Mouse (Mus musculus) midbrain, embryonic 16.5 days (tissue): Measurements from ENCODE around the gene Slc8b1. TPM values are rescaled to one million over a fixed set of nuclear protein-coding genes. Genes with fewer than 3 reads are reported as not detected.

Source experiments
- ATAC-seq: fragments of 200-750 bp; cut with Nextera tagmentation; 2 replicates; pipeline ENCODE4 v1.8.0; 2017; ENCODE audit warnings: moderate TSS enrichment
- H3K27ac ChIP-seq: fragments of 300-500 bp; sonication (generic); 2 replicates; pipeline ENCODE4 v1.5.1; 2014; ENCODE audit warnings: mild to moderate bottlenecking, low read length, mixed read lengths
- H3K27me3 ChIP-seq: fragments of 300-500 bp; sonication (generic); 2 replicates; pipeline ENCODE4 v1.6.1; 2014; ENCODE audit warnings: low read depth, low read length, mixed read lengths; ENCODE audit not compliant: control insufficient read depth, insufficient read depth
- H3K36me3 ChIP-seq: fragments of 300-500 bp; sonication (generic); 2 replicates; pipeline ENCODE4 v1.6.1; 2014; ENCODE audit warnings: mild to moderate bottlenecking, low read length, moderate library complexity, mixed read lengths; ENCODE audit not compliant: control insufficient read depth, insufficient read depth
- H3K4me1 ChIP-seq: fragments of 300-500 bp; sonication (generic); 2 replicates; pipeline ENCODE4 v1.6.1; 2014; ENCODE audit warnings: mild to moderate bottlenecking, low read length, mixed read lengths; ENCODE audit not compliant: control insufficient read depth, insufficient read depth
- H3K4me2 ChIP-seq: fragments of 300-500 bp; sonication (generic); 2 replicates; pipeline ENCODE4 v1.6.1; 2014; ENCODE audit warnings: mild to moderate bottlenecking, low read length, mixed read lengths
- H3K4me3 ChIP-seq: fragments of 300-500 bp; sonication (generic); 2 replicates; pipeline ENCODE4 v1.5.1; 2014; ENCODE audit warnings: low read depth, mild to moderate bottlenecking, low read length, moderate library complexity, mixed read lengths
- H3K9ac ChIP-seq: fragments of 300-500 bp; sonication (generic); 2 replicates; pipeline ENCODE4 v1.6.1; 2014; ENCODE audit warnings: low read depth, low read length, mixed read lengths
- H3K9me3 ChIP-seq: fragments of 300-500 bp; sonication (generic); replicated peaks from 2 replicates; pipeline ENCODE4 v1.6.1; 2014; ENCODE audit warnings: mild to moderate bottlenecking, low read length, mixed read lengths; ENCODE audit not compliant: control insufficient read depth, poor library complexity, severe bottlenecking
- WGBS: fragments of 180-500 bp; shearing (Covaris S2); extraction: QIAGEN DNeasy Blood & Tissue Kit; methylation state at CpG from one replicate; pipeline ENCODE4 v1.1.7; 2014; 5-methylcytosine and 5-hydroxymethylcytosine counted together
- polyA plus RNA-seq: library from polyadenylated mRNA; unstranded; fragments of >200 nt; fragmentation: Nextera tagmentation; extraction: Ambion mirVana; gene quantifications from 2 replicates; pipeline ENCODE4 v1.2.1, GENCODE M21; 2015

Gene Slc8b1
- polyA plus RNA-seq, 1 experiment from 2014 or later: 2.0 TPM

DNA sequence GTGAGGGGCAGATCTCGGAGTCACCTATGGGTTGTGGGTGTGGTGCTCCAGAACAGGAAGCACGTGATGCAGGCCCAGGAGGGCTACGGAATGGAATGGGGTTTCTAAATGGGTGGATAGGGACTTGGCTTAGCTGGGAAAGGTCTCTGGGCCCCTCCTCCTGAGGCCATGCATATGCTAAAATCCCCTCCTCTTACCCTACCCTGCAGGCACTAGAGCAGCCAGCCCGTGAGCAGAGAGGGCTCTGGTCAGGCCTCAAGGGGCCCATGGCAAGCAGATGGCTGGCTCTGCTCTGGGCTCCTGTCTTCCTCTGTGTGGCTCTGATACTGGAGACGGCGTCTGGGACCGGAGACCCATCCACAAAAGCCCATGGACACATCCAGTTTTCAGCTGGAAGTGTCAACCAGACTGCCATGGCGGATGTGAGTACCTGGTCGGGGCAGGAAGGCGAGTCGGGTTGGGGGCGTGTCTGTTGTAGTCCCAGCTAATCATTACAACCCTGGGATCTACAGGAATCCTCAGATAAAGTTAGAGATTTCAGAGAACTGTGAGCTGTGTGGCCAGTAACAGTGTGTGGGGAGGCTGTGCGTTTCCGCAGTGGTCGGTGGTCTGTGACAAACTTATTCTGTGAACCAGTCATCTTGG lies 2.1 kb downstream of the Slc8b1 start:
- 0 out of 2 replicates have a peak, but pooled peaks cover 3% of the 10 kb centered on the region for H3K27me3 ChIP-seq
- no peak for ATAC-seq
- H3K4me1 ChIP-seq: peaks cover 5% of the 10 kb centered on the region
- no peak overlapping the region for H3K9ac ChIP-seq
- 34% methylated on average over 15 of the region's 15 CpGs for WGBS
- no peak overlapping the region for H3K27ac ChIP-seq
- H3K4me3 ChIP-seq: no peak overlapping the region
- no peaks in the 10 kb centered on the region for H3K36me3 ChIP-seq
- H3K4me2 ChIP-seq: no peak overlapping the region
- peaks cover 2% of the 10 kb centered on the region for H3K9me3 ChIP-seq

GRCm38 (mm10) chr5:120514031-120514677 lies 3.2 kb downstream of the Slc8b1 start:
- H3K27ac ChIP-seq: no peak overlapping the region
- 0 out of 2 replicates have a peak, but pooled peaks cover 3% of the 10 kb centered on the region for H3K27me3 ChIP-seq
- H3K4me1 ChIP-seq: peaks cover 5% of the 10 kb centered on the region
- H3K9ac ChIP-seq: no peak overlapping the region
- no peak for ATAC-seq
- no peak overlapping the region for H3K4me3 ChIP-seq
- no peaks in the 10 kb centered on the region for H3K36me3 ChIP-seq
- no peak overlapping the region for H3K4me2 ChIP-seq
- WGBS: 92% methylated on average over 9 of the region's 9 CpGs
- peaks cover 2% of the 10 kb centered on the region for H3K9me3 ChIP-seq

DNA sequence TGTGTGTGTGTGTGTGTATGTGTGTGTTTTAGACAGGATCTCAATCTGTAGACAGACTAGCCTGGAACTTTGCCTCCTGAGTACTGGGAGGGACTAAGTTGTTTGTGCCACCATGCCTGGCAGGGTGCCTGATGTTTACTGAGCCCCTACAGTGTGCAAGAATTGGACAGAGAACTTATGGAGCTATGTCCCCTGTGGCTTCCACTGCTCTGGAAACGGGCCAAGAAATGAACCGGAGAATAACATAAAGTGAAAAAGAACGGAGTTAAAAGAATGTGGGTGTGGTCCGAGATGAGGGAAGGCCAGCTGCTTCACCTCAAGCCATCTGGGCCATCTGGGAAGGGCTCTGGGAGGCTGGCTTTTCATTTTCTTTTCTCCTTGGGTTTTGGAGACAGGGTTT lies 3.8 kb downstream of the Slc8b1 start:
- Histone ChIP-seq H3K9me3 (no peaks in the 10 kb centered on the region), H3K4me3 (no peak overlapping the region), H3K4me1 (peaks cover 5% of the 10 kb centered on the region), H3K27me3 (0 out of 2 replicates have a peak, but pooled peaks cover 3% of the 10 kb centered on the region), H3K4me2 (no peak overlapping the region), H3K9ac (no peak overlapping the region), H3K36me3 (no peaks in the 10 kb centered on the region), H3K27ac (no peak overlapping the region)
- ATAC-seq: no peak
- 26% methylated on average over 4 of the region's 4 CpGs for WGBS

DNA sequence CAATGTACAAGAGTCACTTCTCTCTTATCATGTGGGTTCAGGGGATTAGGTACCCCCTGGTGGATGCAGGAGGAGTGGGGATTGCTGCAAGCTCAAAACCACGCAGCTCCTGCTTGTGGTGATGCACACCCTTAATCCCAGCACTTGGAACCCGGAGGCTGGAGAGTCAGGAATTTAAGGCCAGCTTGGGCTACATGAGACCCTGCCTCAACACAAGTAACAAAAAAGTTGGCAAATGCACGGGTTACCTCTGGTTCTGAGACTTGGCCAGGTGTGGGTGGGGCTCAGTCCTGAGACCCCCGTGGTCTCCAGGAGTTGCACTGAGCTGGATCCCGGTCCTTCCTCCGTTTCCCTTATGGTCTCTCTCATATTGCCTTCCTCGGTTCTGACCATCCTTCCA lies 4.5 kb downstream of the Slc8b1 start:
- H3K9me3 ChIP-seq: no peaks in the 10 kb centered on the region
- no peak overlapping the region for H3K4me3 ChIP-seq
- H3K27me3 ChIP-seq: 0 out of 2 replicates have a peak, but pooled peaks cover 3% of the 10 kb centered on the region
- 71% methylated on average over 7 of the region's 7 CpGs for WGBS
- H3K36me3 ChIP-seq: no peaks in the 10 kb centered on the region
- H3K4me1 ChIP-seq: peaks cover 5% of the 10 kb centered on the region
- H3K9ac ChIP-seq: no peak overlapping the region
- H3K27ac ChIP-seq: no peak overlapping the region
- ATAC-seq: no peak
- no peak overlapping the region for H3K4me2 ChIP-seq

DNA sequence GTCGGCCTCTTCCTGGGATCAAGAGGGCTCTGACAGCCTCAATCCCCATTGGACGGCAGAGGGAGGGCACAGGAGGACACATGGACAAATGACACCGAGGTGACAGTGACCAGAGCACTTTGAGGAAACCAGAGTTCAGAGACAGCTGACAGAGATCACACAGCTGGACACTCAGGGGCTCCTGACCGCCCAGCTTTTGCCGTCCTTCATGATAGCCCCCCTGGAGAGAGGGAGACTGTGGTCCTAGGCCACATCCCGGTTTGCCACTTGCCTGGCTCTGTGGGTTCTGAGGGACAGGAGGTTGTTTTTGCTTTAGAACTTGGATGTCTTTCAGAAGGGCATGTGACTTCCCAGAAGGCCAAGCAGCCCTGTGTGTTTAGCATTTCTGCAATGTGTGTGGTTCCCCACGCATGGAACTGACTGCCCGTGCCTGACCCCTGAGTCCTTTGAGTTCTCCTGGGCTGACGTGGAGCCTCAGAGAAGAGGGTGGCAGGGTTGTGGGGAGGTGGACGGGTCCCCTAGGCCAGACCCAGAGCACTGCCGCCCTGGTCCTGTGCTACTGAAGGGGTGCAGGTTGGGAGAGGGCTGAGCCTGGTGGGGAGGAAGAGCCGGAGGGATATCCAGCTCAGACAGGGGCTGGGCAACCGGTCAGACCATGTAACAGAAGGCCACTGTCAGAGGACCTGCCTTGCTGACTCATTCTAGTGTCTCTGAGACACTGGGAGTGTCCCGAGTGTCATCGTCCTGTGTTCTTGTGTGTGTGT lies 5.4 kb downstream of the Slc8b1 start:
- ATAC-seq: no peak
- no peak overlapping the region for H3K4me2 ChIP-seq
- no peaks in the 10 kb centered on the region for H3K36me3 ChIP-seq
- 59% methylated on average over 15 of the region's 15 CpGs for WGBS
- no peaks in the 10 kb centered on the region for H3K9me3 ChIP-seq
- no peak overlapping the region for H3K4me3 ChIP-seq
- no peak overlapping the region for H3K9ac ChIP-seq
- H3K4me1 ChIP-seq: no peaks in the 10 kb centered on the region
- 0 out of 2 replicates have a peak, but pooled peaks cover 3% of the 10 kb centered on the region for H3K27me3 ChIP-seq
- no peak overlapping the region for H3K27ac ChIP-seq

- H3K4me3 ChIP-seq: no peak overlapping the region
- H3K9me3 ChIP-seq: no peaks in the 10 kb centered on the region
- H3K4me1 ChIP-seq: no peaks in the 10 kb centered on the region
- no peaks in the 10 kb centered on the region for H3K27me3 ChIP-seq
- WGBS: 58% methylated on average over 9 of the region's 9 CpGs
- no peak overlapping the region for H3K9ac ChIP-seq
- no peak for ATAC-seq
- H3K27ac ChIP-seq: no peak overlapping the region
- H3K36me3 ChIP-seq: no peaks in the 10 kb centered on the region
- no peak overlapping the region for H3K4me2 ChIP-seq
Measured at GRCm38 (mm10) chr5:120517552-120517951, 6.6 kb downstream of the Slc8b1 start.

DNA sequence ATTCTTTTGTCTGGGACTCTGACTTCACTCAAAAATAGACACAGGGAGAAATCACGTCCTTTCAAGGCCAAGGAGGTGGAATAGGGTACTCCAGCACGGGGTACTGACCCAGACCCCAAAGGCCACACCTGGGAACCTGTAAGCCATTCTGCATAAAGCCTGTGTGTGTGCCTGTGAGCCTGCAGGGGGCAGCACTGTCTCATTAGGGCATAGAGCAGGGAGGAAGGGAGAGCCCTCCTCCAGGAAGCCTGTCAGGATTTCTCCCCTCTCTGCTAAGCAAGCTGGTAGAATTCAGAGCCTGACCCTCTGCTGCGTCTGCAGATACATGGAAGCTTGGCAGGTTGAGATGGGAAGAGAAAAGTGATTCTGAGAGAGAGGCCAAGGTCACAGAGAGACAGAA lies 11.7 kb downstream of the Slc8b1 start:
- Histone ChIP-seq H3K27ac (no peak overlapping the region), H3K9me3 (no peaks in the 10 kb centered on the region), H3K4me1 (no peaks in the 10 kb centered on the region), H3K4me3 (no peak overlapping the region), H3K27me3 (no peaks in the 10 kb centered on the region), H3K36me3 (no peaks in the 10 kb centered on the region), H3K4me2 (no peak overlapping the region), H3K9ac (no peak overlapping the region)
- 80% methylated on average over 3 of the region's 3 CpGs for WGBS
- no peak for ATAC-seq

DNA sequence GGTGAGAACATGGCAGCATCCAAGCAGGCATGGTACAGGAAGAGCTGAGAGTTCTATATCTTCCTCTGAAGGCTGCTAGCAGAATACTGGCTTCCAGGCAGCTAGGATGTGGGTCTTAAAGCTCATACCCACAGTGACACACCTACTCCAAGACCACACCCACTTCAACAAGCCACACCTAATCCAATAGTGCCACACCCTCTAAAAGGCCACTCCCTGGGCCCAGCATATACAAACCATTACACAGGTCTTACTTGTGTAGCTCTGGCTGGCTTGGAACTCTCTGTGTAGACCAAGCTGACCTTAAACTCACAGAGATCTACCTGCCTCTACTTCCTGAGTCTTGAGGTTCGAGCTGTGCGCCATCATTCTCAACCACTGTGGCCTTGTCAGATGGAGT lies 13.8 kb downstream of the Slc8b1 start:
- H3K4me3 ChIP-seq: no peak overlapping the region
- 91% methylated on average over 2 of the region's 2 CpGs for WGBS
- no peaks in the 10 kb centered on the region for H3K9me3 ChIP-seq
- no peaks in the 10 kb centered on the region for H3K27me3 ChIP-seq
- H3K27ac ChIP-seq: no peak overlapping the region
- no peak overlapping the region for H3K9ac ChIP-seq
- no peak for ATAC-seq
- H3K4me1 ChIP-seq: no peaks in the 10 kb centered on the region
- H3K4me2 ChIP-seq: no peak overlapping the region
- no peaks in the 10 kb centered on the region for H3K36me3 ChIP-seq

DNA sequence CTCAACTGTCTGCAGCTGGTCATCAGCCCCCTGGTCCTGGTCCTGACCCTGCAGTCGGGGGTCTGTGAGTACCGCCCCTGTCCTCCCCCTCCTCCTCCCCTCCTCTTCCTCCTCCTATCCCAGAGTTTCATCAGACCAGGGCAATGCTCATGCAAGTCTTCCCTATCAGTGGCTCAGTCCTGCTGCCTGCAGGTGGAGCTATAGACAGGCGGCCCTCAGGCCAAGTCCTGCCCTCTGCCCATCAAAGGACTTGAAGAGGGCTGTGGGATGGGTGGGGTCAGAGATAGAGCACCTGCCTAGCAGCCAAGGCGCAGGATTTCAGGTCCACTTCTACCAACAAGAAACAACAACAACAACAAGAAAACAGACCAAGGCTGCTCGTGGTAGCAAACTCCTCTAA lies 14.8 kb downstream of the Slc8b1 start:
- Histone ChIP-seq H3K4me2 (no peak overlapping the region), H3K9me3 (no peaks in the 10 kb centered on the region), H3K27me3 (no peaks in the 10 kb centered on the region), H3K4me1 (no peaks in the 10 kb centered on the region), H3K36me3 (no peaks in the 10 kb centered on the region), H3K9ac (no peak overlapping the region), H3K27ac (no peak overlapping the region), H3K4me3 (no peak overlapping the region)
- ATAC-seq: no peak
- 37% methylated on average over 5 of the region's 5 CpGs for WGBS
